Mouse (Mus musculus) stomach, embryonic 14.5 days (tissue): ENCODE data around the gene Drosha. TPM values are rescaled to one million over a fixed set of nuclear protein-coding genes. Genes with fewer than 3 reads are reported as not detected.
"Not testable (repeated sequence)": the region's sequence is repeated elsewhere in the genome, so short reads cannot be mapped to it uniquely, and the experiment has no call there.

Experiments used
- ATAC-seq: fragments of 200-750 bp; cut with Nextera tagmentation; 2 replicates; pipeline ENCODE4 v1.8.0; 2017; ENCODE audit warnings: low read depth, moderate TSS enrichment; ENCODE audit not compliant: insufficient number of reproducible peaks, insufficient read depth, low FRiP score
- H3K27ac ChIP-seq: fragments of 300-500 bp; sonication (generic); 2 replicates; pipeline ENCODE4 v1.5.1; 2014; ENCODE audit warnings: mild to moderate bottlenecking, low read length, moderate library complexity, mixed read lengths
- H3K27me3 ChIP-seq: fragments of 300-500 bp; sonication (generic); 2 replicates; pipeline ENCODE4 v1.6.1; 2014; ENCODE audit warnings: low read length, control low read depth, mixed read lengths; ENCODE audit not compliant: control insufficient read depth, insufficient read depth
- H3K36me3 ChIP-seq: fragments of 300-500 bp; sonication (generic); 2 replicates; pipeline ENCODE4 v1.6.1; 2014; ENCODE audit warnings: mild to moderate bottlenecking, control low read depth, low read length, moderate library complexity, mixed read lengths; ENCODE audit not compliant: control insufficient read depth, insufficient read depth
- H3K4me1 ChIP-seq: fragments of 300-500 bp; sonication (generic); 2 replicates; pipeline ENCODE4 v1.6.1; 2014; ENCODE audit warnings: low read length, control low read depth, mixed read lengths; ENCODE audit not compliant: control insufficient read depth, insufficient read depth
- H3K4me2 ChIP-seq: fragments of 300-500 bp; sonication (generic); replicated peaks from 2 replicates; pipeline ENCODE4 v1.6.1; 2014; ENCODE audit warnings: low read depth, low read length, control low read depth
- H3K4me3 ChIP-seq: fragments of 300-500 bp; sonication (generic); 2 replicates; pipeline ENCODE4 v1.5.1; 2014; ENCODE audit warnings: low read depth, low read length, control low read depth
- H3K9ac ChIP-seq: fragments of 300-500 bp; sonication (generic); replicated peaks from 2 replicates; pipeline ENCODE4 v1.6.1; 2014; ENCODE audit warnings: low read depth, mild to moderate bottlenecking, control low read depth, low read length, moderate library complexity, mixed read lengths
- H3K9me3 ChIP-seq: fragments of 300-500 bp; sonication (generic); 2 replicates; pipeline ENCODE4 v1.6.1; 2016; ENCODE audit warnings: low read depth, low read length, control low read depth; ENCODE audit not compliant: control insufficient read depth
- WGBS: fragments of 180-500 bp; shearing (Covaris S2); extraction: QIAGEN DNeasy Blood & Tissue Kit; methylation state at CpG from one replicate; pipeline ENCODE4 v1.1.7; 2014; 5-methylcytosine and 5-hydroxymethylcytosine counted together
- polyA plus RNA-seq: library from polyadenylated mRNA; unstranded; fragments of >200 nt; fragmentation: Nextera tagmentation; extraction: Ambion mirVana; gene quantifications from 2 replicates; pipeline ENCODE4 v1.2.1, GENCODE M21; 2014

The Drosha gene
- polyA plus RNA-seq, 1 experiment from 2014 or later = 41.3 TPM

GRCm38 (mm10) chr15:12911082-12911481 is 86.5 kb downstream of the Drosha start:
- Histone ChIP-seq H3K36me3 (peaks cover 15% of the 10 kb centered on the region), H3K4me2 (no peak overlapping the region), H3K4me3 (no peak overlapping the region), H3K9me3 (no peaks in the 10 kb centered on the region), H3K27me3 (no peaks in the 10 kb centered on the region), H3K27ac (no peak overlapping the region), H3K4me1 (0 out of 2 replicates have a peak, but pooled peaks cover 4% of the 10 kb centered on the region), H3K9ac (no peak overlapping the region)
- ATAC-seq = no peak
- WGBS = 63% methylated on average over 7 of the region's 7 CpGs

- no peaks in the 10 kb centered on the region for H3K27me3 ChIP-seq
- no peaks in the 10 kb centered on the region for H3K4me1 ChIP-seq
- peaks cover 31% of the 10 kb centered on the region for H3K36me3 ChIP-seq
- H3K9ac ChIP-seq = no peak overlapping the region
- 83% methylated on average over 10 of the region's 10 CpGs for WGBS
- H3K9me3 ChIP-seq = no peaks in the 10 kb centered on the region
- H3K4me2 ChIP-seq = no peak overlapping the region
- ATAC-seq = no peak
- no peak overlapping the region for H3K4me3 ChIP-seq
- no peak overlapping the region for H3K27ac ChIP-seq
Observed at GRCm38 (mm10) chr15:12916314-12916815, 91.8 kb downstream of the Drosha start.

- H3K9me3 ChIP-seq, H3K27me3 ChIP-seq, ATAC-seq, H3K4me3 ChIP-seq, H3K27ac ChIP-seq, H3K9ac ChIP-seq, H3K4me2 ChIP-seq, H3K4me1 ChIP-seq: not testable (repeated sequence)
- WGBS = 86% methylated on average over 11 of the region's 11 CpGs
- H3K36me3 ChIP-seq = peaks cover 29% of the 10 kb centered on the region
Observed at GRCm38 (mm10) chr15:12919326-12919966, 94.8 kb downstream of the Drosha start.

GRCm38 (mm10) chr15:12919967-12920870 is 95.6 kb downstream of the Drosha start:
- H3K9ac ChIP-seq = no peak overlapping the region
- no peak for ATAC-seq
- peaks cover 30% of the 10 kb centered on the region for H3K36me3 ChIP-seq
- H3K9me3 ChIP-seq = no peaks in the 10 kb centered on the region
- no peaks in the 10 kb centered on the region for H3K27me3 ChIP-seq
- H3K4me3 ChIP-seq = no peak overlapping the region
- H3K4me2 ChIP-seq = no peak overlapping the region
- no peak overlapping the region for H3K27ac ChIP-seq
- WGBS = 80% methylated on average over 24 of the region's 24 CpGs
- no peaks in the 10 kb centered on the region for H3K4me1 ChIP-seq

GRCm38 (mm10) chr15:12921901-12922300 is 97.3 kb downstream of the Drosha start:
- Histone ChIP-seq H3K9ac (no peak overlapping the region), H3K27me3 (no peaks in the 10 kb centered on the region), H3K4me3 (no peak overlapping the region), H3K36me3 (peaks cover 30% of the 10 kb centered on the region), H3K4me1 (no peaks in the 10 kb centered on the region), H3K4me2 (no peak overlapping the region), H3K27ac (no peak overlapping the region), H3K9me3 (no peaks in the 10 kb centered on the region)
- ATAC-seq = no peak
- WGBS = 94% methylated on average over 6 of the region's 6 CpGs

- Histone ChIP-seq H3K9me3 (no peaks in the 10 kb centered on the region), H3K9ac (no peak overlapping the region), H3K36me3 (peaks cover 27% of the 10 kb centered on the region), H3K4me1 (no peaks in the 10 kb centered on the region), H3K4me2 (no peak overlapping the region), H3K4me3 (no peak overlapping the region), H3K27ac (no peak overlapping the region), H3K27me3 (no peaks in the 10 kb centered on the region)
- 95% methylated on average over 6 of the region's 6 CpGs for WGBS
- ATAC-seq = no peak
Observed at GRCm38 (mm10) chr15:12923826-12924225, 99.2 kb downstream of the Drosha start.

- no peak for ATAC-seq
- 85% methylated on average over 5 of the region's 5 CpGs for WGBS
- peaks cover 26% of the 10 kb centered on the region for H3K36me3 ChIP-seq
Observed at GRCm38 (mm10) chr15:12931481-12931880, 106.9 kb downstream of the Drosha start.

GRCm38 (mm10) chr15:12936217-12936732 is 111.7 kb downstream of the Drosha start:
- peaks cover 12% of the 10 kb centered on the region for H3K36me3 ChIP-seq
- H3K4me3 ChIP-seq = no peak overlapping the region
- WGBS = 91% methylated on average over 10 of the region's 10 CpGs
- no peaks in the 10 kb centered on the region for H3K27me3 ChIP-seq
- no peaks in the 10 kb centered on the region for H3K9me3 ChIP-seq
- H3K4me2 ChIP-seq = no peak overlapping the region
- ATAC-seq = no peak
- no peak overlapping the region for H3K27ac ChIP-seq
- H3K4me1 ChIP-seq = no peaks in the 10 kb centered on the region
- H3K9ac ChIP-seq = no peak overlapping the region

More at GRCm38 (mm10) chr15:12931481-12931880, 106.9 kb downstream of the Drosha start:
- no peak overlapping the region for H3K4me3 ChIP-seq
- no peak overlapping the region for H3K9ac ChIP-seq
- no peaks in the 10 kb centered on the region for H3K4me1 ChIP-seq
- H3K27me3 ChIP-seq = no peaks in the 10 kb centered on the region
- no peak overlapping the region for H3K4me2 ChIP-seq
- H3K9me3 ChIP-seq = no peaks in the 10 kb centered on the region
- no peak overlapping the region for H3K27ac ChIP-seq
